Mouse (Mus musculus): ENCODE measurements around the gene 4930432M17Rik. TPM values are rescaled to one million over a fixed set of nuclear protein-coding genes. Genes with fewer than 3 reads are reported as not detected.

Gene 4930432M17Rik
- total and polyA plus RNA-seq, 3 experiments, result not detected

GRCm38 (mm10) chr3:121643236-121643635 is 27.3 kb upstream of the 4930432M17Rik start:
- Histone ChIP-seq H3K27me3 (replicated peaks) (no peaks in the 10 kb centered on the region), H3K4me1 (ENCODE audit: control insufficient read depth in 1 of 2, insufficient read depth in 2 of 2) (no peaks in the 10 kb centered on the region), H3K4me2 (ENCODE audit: insufficient read depth, low read depth, poor library complexity, severe bottlenecking) (no peak overlapping the region), H3K79me2 (replicated peaks; ENCODE audit: control insufficient read depth, extremely low read depth, insufficient read depth, poor library complexity, severe bottlenecking) (no peaks in the 10 kb centered on the region), H3K9me3 (replicated peaks; ENCODE audit: low read length) (no peaks in the 10 kb centered on the region), H3K4me3 (replicated peaks in 1 of 3; ENCODE audit: low read depth in 2 of 3, low read length in 2 of 3, poor library complexity in 1 of 3) (no peak overlapping the region), H3K9ac (ENCODE audit: insufficient read depth, low read depth) (no peak overlapping the region), H3K27ac (ENCODE audit: insufficient read depth, low read depth) (no peak overlapping the region), H3K36me3 (replicated peaks in 1 of 2; ENCODE audit: control insufficient read depth in 1 of 2, insufficient read depth in 1 of 2, low read length in 1 of 2) (no peaks in the 10 kb centered on the region)
- TF ChIP-seq CHD1 (IDR thresholded peaks at IDR 0.05; ENCODE audit: low read depth, low read length), result no peak
- no peak for TF ChIP-seq MAX (IDR thresholded peaks at IDR 0.05; ENCODE audit: low read length)
- no peak for TF ChIP-seq UBTF (IDR thresholded peaks at IDR 0.05; ENCODE audit: low read depth, low read length)
- TF ChIP-seq TCF12 (IDR thresholded peaks at IDR 0.05; ENCODE audit: low read depth, low read length), result no peak
- no peak for TF ChIP-seq ZNF384 (IDR thresholded peaks at IDR 0.05; ENCODE audit: low read depth, low read length)
- no peak for DNase-seq (ENCODE audit: extremely low read depth)
- dilution Hi-C loops (cut with MboI; ENCODE audit: extremely low pct_ligation_motif_present, extremely low pct_unique_long_range_greater_than_20kb, low sequenced_read_pairs), result no loop called here
- in situ Hi-C loops (cut with MboI; ENCODE audit: low pct_ligation_motif_present, low pct_unique_long_range_greater_than_20kb, low sequenced_read_pairs), result no loop called here

DNA sequence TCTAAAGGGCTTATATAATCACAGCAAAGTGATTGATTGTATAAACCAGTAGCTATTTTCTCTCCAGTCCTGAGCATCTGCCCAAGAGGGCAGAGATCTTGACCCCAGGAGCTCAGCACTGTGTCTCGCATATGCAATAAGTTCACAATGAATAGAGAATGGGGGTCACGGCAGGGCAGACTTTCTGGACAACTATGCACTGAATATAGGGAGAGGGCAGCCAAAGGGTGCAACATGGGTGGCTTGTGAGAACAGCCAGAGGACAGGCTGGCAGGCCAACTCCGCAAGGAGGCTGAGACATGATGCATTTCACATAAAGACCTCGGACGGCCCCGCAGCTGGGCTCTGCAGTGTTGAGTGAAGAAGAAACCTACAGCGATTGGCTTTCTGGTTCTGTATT is 25.1 kb upstream of the 4930432M17Rik start:
- in situ Hi-C loops (cut with MboI; ENCODE audit: low pct_ligation_motif_present, low pct_unique_long_range_greater_than_20kb, low sequenced_read_pairs), result no loop called here

DNA sequence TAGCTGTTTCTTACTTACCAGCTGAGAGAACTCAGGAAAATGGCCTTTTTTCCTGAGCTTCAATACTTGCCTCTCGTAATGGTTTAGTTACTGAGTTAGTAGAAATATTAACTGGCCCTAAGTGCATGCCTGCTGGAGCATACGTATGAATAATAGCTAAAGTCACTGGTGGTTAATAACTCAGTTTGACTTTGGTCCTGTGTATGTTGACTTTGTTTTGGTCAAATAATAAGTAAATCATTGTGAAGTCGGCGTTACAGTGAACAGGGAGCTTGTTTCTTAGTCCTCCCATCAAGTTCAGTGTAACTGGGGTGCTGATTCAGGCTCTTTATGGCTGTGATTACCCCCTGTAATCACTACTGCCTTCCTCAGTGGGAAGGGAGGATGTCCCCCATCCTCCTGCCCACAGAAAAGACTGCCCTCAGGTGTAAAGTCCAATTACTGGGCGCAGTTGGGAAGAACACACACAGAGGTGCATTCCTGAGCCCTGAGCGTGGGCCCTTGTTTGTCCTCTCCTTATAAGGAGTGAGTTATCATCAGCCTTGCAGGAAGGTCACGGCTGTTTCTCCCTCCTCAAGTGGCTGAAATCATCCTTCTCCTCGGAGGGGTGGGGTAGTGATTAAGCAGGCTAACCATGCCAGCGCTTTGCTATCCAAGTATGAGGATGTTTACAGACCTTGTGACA is 24.1 kb upstream of the 4930432M17Rik start:
- in situ Hi-C loops (cut with MboI; ENCODE audit: low pct_ligation_motif_present, low pct_unique_long_range_greater_than_20kb, low sequenced_read_pairs), result no loop called here

More for the DNA sequence above, 25.1 kb upstream of the 4930432M17Rik start:
- H3K9ac ChIP-seq (ENCODE audit: insufficient read depth, low read depth), result no peak overlapping the region
- H3K27ac ChIP-seq (ENCODE audit: insufficient read depth, low read depth), result no peak overlapping the region
- H3K9me3 ChIP-seq (replicated peaks; ENCODE audit: low read length), result no peaks in the 10 kb centered on the region
- TF ChIP-seq JUN (IDR thresholded peaks at IDR 0.05; ENCODE audit: insufficient read depth, low read depth, low read length), result no peak
- no peak for TF ChIP-seq BHLHE40 (IDR thresholded peaks at IDR 0.05; ENCODE audit: low read depth, low read length)
- no peak for TF ChIP-seq USF1 (IDR thresholded peaks at IDR 0.05; ENCODE audit: low read depth, low read length)
- TF ChIP-seq EP300 (IDR thresholded peaks at IDR 0.05; ENCODE audit: low read length), result no peak
- no peak for TF ChIP-seq POLR2AphosphoS2 (IDR thresholded peaks at IDR 0.05; ENCODE audit: low read depth, low read length)
- TF ChIP-seq MXI1 (IDR thresholded peaks at IDR 0.05; ENCODE audit: low read depth, low read length), result no peak
- TF ChIP-seq ZKSCAN1 (IDR thresholded peaks at IDR 0.05; ENCODE audit: borderline replicate concordance, low read depth, low read length), result no peak
- TF ChIP-seq CHD2 (IDR thresholded peaks at IDR 0.05; ENCODE audit: low read length), result no peak
- TF ChIP-seq TCF12 (IDR thresholded peaks at IDR 0.05; ENCODE audit: low read depth, low read length), result no peak
- no peaks in the 10 kb centered on the region for H3K27me3 ChIP-seq (replicated peaks)
- H3K4me2 ChIP-seq (ENCODE audit: insufficient read depth, low read depth, poor library complexity, severe bottlenecking), result no peak overlapping the region
- H3K79me2 ChIP-seq (replicated peaks; ENCODE audit: control insufficient read depth, extremely low read depth, insufficient read depth, poor library complexity, severe bottlenecking), result no peaks in the 10 kb centered on the region
- no peak overlapping the region for H3K4me3 ChIP-seq (replicated peaks in 1 of 3; ENCODE audit: low read depth in 2 of 3, low read length in 2 of 3, poor library complexity in 1 of 3)
- H3K4me1 ChIP-seq (ENCODE audit: control insufficient read depth in 1 of 2, insufficient read depth in 2 of 2), result peaks cover 0 to 7% of the 10 kb centered on the region in 2 experiments; a peak in 2 of 4 replicates
- DNase-seq (ENCODE audit: extremely low read depth), result no peak
- no peaks in the 10 kb centered on the region for H3K36me3 ChIP-seq (replicated peaks in 1 of 2; ENCODE audit: control insufficient read depth in 1 of 2, insufficient read depth in 1 of 2, low read length in 1 of 2)
- dilution Hi-C loops (cut with MboI; ENCODE audit: extremely low pct_ligation_motif_present, extremely low pct_unique_long_range_greater_than_20kb, low sequenced_read_pairs), result no loop called here

More for the DNA sequence above, 24.1 kb upstream of the 4930432M17Rik start:
- TF ChIP-seq CHD1 (IDR thresholded peaks at IDR 0.05; ENCODE audit: low read depth, low read length), result no peak
- TF ChIP-seq BHLHE40 (IDR thresholded peaks at IDR 0.05; ENCODE audit: low read depth, low read length), result no peak
- no peak for TF ChIP-seq NRF1 (IDR thresholded peaks at IDR 0.05; ENCODE audit: low read depth, low read length)
- TF ChIP-seq SIN3A (IDR thresholded peaks at IDR 0.05; ENCODE audit: low read length), result no peak
- TF ChIP-seq NELFE (IDR thresholded peaks at IDR 0.05; ENCODE audit: low read depth, low read length), result no peak
- TF ChIP-seq MAZ (IDR thresholded peaks at IDR 0.05; ENCODE audit: low read depth, low read length), result no peak
- TF ChIP-seq GABPA (IDR thresholded peaks at IDR 0.05; ENCODE audit: insufficient replicate concordance, low read depth, low read length), result no peak
- no peak for TF ChIP-seq ZMIZ1 (IDR thresholded peaks at IDR 0.05; ENCODE audit: low read depth, low read length)
- no peak for TF ChIP-seq MAFK (IDR thresholded peaks at IDR 0.05; ENCODE audit: insufficient replicate concordance, low read length)
- no peak for TF ChIP-seq POLR2AphosphoS2 (IDR thresholded peaks at IDR 0.05; ENCODE audit: low read depth, low read length)
- no peak for TF ChIP-seq PAX5 (IDR thresholded peaks at IDR 0.05; ENCODE audit: low read length)
- TF ChIP-seq SMC3 (IDR thresholded peaks at IDR 0.05; ENCODE audit: low read depth, low read length), result no peak
- TF ChIP-seq ZKSCAN1 (IDR thresholded peaks at IDR 0.05; ENCODE audit: borderline replicate concordance, low read depth, low read length), result no peak
- TF ChIP-seq EP300 (IDR thresholded peaks at IDR 0.05; ENCODE audit: low read length), result no peak
- no peak for TF ChIP-seq ELF1 (IDR thresholded peaks at IDR 0.05; ENCODE audit: low read depth, low read length)
- TF ChIP-seq E2F4 (IDR thresholded peaks at IDR 0.05; ENCODE audit: insufficient replicate concordance, low read depth, low read length), result no peak
- Histone ChIP-seq H3K4me1 (ENCODE audit: control insufficient read depth in 1 of 2, insufficient read depth in 2 of 2) (peaks cover 0 to 10% of the 10 kb centered on the region in 2 experiments; a peak in 2 of 4 replicates), H3K4me2 (ENCODE audit: insufficient read depth, low read depth, poor library complexity, severe bottlenecking) (no peak overlapping the region), H3K36me3 (replicated peaks in 1 of 2; ENCODE audit: control insufficient read depth in 1 of 2, insufficient read depth in 1 of 2, low read length in 1 of 2) (no peaks in the 10 kb centered on the region), H3K27ac (ENCODE audit: insufficient read depth, low read depth) (no peak overlapping the region), H3K4me3 (replicated peaks in 1 of 3; ENCODE audit: low read depth in 2 of 3, low read length in 2 of 3, poor library complexity in 1 of 3) (no peak overlapping the region), H3K9me3 (replicated peaks; ENCODE audit: low read length) (no peaks in the 10 kb centered on the region), H3K79me2 (replicated peaks; ENCODE audit: control insufficient read depth, extremely low read depth, insufficient read depth, poor library complexity, severe bottlenecking) (no peaks in the 10 kb centered on the region), H3K27me3 (replicated peaks) (no peaks in the 10 kb centered on the region), H3K9ac (ENCODE audit: insufficient read depth, low read depth) (no peak overlapping the region)
- dilution Hi-C loops (cut with MboI; ENCODE audit: extremely low pct_ligation_motif_present, extremely low pct_unique_long_range_greater_than_20kb, low sequenced_read_pairs), result no loop called here
- DNase-seq (ENCODE audit: extremely low read depth), result no peak

Data from CH12.LX (cell line).